Mouse (Mus musculus): ENCODE measurements around the gene Hectd3.

Gene Hectd3

GRCm38 (mm10) chr4:117018327-117018726 lies 23.2 kb downstream of the Hectd3 start:
- DNase-seq, result no peak

GRCm38 (mm10) chr4:117019206-117020134 lies 24.4 kb downstream of the Hectd3 start, which contains the start of gene Eif2b3:
Gene Eif2b3, plus strand, starts transcription at chr4:117019402.
- peak; percentile 96 for DNase-seq

- DNase-seq, result no peak
These were observed 28.4 kb downstream of the Hectd3 start for GRCm38 (mm10) chr4:117023469-117023868.

GRCm38 (mm10) chr4:117031105-117031504 lies 36.0 kb downstream of the Hectd3 start:
- DNase-seq, result no peak

- DNase-seq, result peak; percentile 43
These were observed 45.0 kb downstream of the Hectd3 start for GRCm38 (mm10) chr4:117039925-117040687.

- no peak for DNase-seq
These were observed 45.7 kb downstream of the Hectd3 start for GRCm38 (mm10) chr4:117040791-117041190.

GRCm38 (mm10) chr4:117041283-117041721 lies 46.2 kb downstream of the Hectd3 start:
- DNase-seq, result no peak

GRCm38 (mm10) chr4:117048836-117049235 lies 53.7 kb downstream of the Hectd3 start:
- DNase-seq, result no peak

GRCm38 (mm10) chr4:117049485-117049884 lies 54.4 kb downstream of the Hectd3 start:
- no peak for DNase-seq

GRCm38 (mm10) chr4:117052626-117053025 lies 57.5 kb downstream of the Hectd3 start:
- DNase-seq, result peak; percentile 64

- DNase-seq, result peak; percentile 16
These were observed 58.8 kb downstream of the Hectd3 start for GRCm38 (mm10) chr4:117053956-117054355.
